Mouse (Mus musculus) MEL-GATA-1-ER (cell line): ENCODE measurements around the gene Zfp217.

Experiments
- DNase-seq: peaks from one replicate; pipeline ENCODE4 v3.0.0-alpha.2; 2012; ENCODE audit warnings: low read depth; ENCODE audit errors: extremely low read depth

Zfp217 gene

DNA sequence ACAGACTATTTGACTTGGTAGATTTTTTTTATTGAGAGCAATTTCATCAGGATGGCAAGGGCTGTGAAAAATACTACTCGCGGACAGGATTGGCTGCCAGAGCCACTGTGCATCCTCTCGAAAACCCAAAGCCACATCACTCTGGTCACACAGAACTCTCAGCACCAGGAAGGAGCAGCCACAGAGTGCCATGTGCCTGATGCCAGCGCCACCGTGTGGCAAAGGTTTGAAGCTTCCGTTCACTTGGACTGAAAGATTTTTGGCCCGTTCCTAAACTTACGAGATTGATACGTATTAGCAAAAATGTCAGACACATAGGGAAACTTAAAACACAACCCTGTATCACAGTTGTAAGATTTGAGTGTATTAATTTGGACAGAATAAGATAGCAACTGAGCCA lies 44.1 kb downstream of the Zfp217 start:
- DNase-seq: no peak

DNA sequence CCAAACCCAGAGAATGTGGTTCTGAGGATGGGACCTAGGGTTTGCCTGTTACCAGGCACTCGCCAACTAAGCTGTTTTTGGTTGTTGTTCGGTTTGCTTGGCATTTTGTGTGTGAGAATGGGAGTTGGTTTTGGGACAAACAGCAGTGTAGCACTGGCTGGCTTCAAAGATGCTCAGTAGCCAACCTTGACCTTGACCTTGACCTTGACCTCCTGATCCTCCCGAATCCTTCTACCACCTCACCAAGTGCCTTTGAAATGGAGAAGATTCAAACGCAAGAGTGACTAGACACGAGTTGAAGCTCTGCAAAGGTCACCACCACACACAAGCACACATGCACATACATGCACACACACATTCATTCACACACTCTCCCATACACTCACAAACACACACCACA lies 44.6 kb downstream of the Zfp217 start:
- no peak for DNase-seq

DNA sequence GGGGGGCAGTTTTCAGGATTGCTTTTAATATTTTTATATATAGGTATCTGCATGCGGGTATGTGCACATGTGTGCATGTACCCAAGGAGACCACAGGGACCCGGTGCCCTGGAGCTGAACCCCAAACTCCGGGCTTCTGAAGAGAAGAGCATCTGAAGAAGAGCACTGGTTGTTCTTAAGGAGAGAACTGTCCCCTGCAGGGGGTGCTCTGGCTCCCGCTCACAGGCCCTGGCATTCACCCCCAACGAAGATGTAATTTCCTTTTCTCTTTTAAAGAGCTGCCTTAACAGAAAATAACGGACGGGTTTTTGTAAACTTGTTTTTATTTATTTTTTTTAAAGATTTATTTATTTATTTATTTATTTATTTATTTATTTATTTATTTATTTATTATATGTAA lies 46.0 kb downstream of the Zfp217 start:
- DNase-seq: no peak

DNA sequence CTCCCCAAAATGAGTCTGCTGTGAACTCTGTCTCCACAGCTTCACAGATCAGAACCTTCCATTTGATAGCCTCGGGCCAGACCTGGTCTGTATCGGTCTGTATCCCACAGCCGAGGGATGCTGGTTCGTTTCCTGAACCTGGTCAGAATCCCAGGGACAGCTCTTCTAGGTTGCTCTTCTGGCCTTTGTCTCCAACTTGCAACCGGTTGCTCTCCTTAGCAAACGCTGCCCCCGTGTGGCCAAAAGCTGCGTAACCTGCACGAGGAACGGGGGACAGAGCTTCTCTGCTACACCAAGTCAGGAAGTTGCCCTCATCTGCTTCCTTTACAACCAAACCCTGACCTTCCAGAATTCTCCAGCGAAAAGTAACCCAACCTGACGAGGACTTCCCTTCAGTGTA lies 46.8 kb downstream of the Zfp217 start:
- peak; percentile 66 for DNase-seq

DNA sequence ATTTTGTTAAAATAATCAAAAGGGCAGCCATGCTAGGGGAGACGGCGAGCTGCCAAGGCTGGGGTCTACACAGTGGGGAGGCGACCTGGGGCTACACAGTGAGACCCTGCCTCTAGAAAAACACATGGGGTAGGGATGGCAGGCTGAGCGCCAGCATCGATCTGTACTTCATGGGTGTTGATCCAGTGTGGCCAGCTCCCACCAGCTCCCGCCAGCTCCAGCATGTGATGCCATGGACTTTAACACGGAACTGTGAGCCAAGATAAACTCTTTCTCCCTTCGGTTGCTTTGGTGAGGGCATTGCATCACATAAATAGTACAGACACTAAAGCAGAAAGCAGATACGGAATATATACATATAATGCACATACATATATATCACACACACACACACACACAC lies 53.0 kb downstream of the Zfp217 start:
- no peak for DNase-seq

DNA sequence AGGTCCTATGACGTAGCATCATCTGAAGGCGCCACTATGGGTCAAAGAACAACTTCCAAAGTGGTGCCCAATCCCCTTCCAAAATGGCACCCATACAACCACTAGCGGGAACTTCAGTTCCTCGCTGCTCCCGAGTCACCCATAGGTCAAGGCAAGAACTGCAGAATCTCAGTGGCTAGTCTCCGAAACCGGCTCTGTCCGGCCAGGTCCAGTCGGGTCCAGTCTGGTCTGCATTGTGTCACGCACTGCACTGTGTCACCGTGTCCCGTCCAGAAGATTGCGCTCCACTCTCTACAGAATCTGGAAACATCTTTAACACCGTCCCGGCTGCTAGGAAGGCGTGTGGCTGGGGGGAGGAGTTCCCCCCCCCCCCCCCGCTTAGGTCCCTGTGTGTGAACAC lies 53.7 kb downstream of the Zfp217 start:
- DNase-seq: no peak

DNA sequence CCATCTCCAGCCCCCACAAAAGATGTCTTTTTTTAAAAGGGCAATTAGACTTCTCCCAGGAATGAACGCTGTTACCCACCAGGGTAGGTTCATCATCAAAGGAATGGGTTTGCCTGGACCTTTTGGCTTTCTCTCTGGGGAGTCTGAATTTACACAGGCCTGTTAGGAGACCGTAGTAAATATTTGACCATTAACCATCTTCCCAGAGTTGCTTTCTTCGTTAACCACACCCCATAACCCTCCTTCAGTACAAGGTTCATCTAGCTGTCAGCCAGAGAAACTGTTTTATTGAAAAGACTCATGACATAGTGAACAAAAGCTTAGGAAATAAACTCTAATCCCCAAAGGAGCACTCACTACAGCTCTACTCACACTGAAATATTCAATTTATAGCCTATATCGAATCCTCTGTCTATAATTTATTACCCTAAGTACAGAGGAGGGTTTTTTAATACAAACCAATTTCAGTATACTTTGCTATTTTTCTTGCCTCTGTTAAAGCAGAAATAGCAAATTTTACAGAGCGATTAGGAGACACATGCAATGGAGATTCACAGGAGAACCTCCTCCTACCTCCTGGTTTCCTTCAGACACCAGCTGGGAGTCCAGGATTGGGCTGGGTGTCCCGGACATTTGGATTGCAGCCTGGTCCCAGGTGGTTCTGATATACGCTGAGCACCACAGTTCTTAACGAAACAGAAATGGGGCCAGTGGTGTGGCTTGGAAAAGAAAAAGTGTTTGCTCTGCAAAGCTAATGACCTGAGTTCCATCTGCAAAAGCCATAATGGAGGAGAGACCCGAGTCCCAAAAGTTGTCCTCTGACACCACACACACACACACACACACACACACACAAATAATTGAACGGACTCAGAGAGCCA lies 56.1 kb downstream of the Zfp217 start:
- no peak for DNase-seq

DNA sequence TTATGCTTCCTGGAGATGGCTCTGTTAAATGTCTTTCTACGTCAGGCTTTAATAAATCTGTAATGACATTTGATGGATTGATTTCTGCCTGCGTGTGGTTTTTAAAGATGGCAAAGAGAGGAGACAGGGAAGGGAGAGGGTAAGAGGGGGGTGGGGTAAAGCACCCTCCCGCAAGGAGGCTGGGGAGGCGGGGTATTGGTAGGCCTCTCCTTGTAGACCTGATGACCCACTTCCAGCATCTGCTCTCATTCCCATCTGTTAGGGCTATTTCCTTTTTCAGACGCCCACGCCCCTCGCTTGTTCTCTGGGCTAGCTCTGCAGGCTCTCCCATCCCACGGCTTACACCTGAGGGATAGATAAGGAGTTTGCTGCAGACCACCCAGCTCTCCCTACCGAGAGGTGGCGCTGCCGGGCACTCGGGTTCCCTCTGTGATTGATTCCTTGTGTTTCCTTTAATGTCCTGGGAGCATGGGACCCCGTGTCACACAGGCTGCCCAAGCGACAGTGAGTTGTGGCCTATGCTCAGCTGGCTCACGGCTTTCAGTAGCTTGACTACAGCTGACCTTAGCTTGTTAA lies 69.4 kb downstream of the Zfp217 start:
- no peak for DNase-seq

DNA sequence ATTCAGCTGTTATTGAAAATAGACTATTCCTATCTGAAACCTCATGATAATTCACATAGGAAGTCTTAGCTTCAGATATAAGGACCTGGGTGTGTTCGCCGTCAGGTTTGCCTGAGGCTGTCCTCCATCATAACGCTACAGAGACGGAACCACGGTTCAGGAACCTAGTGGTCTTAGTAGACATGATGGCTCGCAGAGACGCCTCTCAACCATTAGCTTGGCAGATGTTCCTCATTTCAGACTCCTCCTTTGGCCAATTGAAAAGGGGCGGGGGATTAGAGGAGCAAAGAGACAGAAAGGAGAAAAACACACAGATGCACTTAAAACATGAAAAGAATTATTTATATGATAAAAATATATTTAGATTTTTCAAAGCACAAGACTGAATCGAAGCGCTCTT lies 69.9 kb downstream of the Zfp217 start:
- no peak for DNase-seq

DNA sequence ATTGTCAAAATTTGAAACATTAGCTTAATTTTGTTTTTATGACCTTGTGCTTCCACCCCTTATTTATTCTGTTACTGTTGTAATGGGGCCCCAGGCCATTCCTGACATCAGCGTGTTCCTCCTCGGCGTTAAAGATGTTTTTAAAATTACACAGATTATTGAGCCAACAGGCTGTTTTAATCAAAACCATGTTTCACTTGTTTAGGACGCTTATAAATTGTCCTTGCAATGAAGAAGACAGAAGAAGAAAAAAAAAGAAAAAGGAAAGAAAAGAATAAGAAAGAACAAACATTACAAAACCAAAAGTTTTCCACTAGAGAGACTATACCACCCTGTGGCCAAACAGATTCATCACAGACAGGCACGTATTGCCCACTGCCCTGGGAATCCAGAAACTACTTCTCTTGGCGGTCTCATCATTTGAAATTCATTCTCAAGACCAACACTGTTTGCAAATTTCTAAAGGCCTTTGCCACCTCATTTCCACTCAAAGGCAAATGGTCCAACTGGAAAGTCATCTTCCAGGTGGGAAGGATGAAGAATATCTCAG lies 70.9 kb downstream of the Zfp217 start:
- DNase-seq: no peak

DNA sequence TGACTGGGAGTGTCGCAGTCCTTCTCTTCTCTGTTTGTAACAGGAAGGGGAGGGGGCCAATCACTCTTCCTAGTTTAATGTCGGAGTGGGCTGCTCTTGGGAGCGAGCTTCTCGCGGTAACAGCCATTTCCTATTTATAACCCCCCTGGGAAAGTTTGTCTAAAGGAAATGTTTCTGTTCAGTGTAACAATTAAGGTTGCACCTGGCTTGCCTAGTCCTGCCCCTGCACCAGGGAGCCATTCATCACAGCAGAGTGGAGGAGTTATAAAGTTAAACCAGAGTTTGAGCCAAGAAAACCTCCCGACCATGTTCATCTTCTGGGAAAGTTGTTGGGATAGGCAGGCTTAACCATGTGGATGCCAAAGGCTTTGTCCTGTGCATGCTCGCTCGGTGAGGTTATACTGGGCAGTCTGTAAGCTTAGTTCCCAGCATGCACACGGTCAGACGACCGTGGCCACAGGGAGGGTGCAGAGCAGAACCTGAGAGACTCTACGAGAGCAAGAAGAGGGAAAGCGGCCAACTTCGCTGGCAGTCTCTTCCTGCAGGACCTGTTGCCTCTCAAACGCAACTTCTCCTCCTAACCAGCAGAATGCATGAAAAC lies 77.2 kb downstream of the Zfp217 start:
- no peak for DNase-seq

DNA sequence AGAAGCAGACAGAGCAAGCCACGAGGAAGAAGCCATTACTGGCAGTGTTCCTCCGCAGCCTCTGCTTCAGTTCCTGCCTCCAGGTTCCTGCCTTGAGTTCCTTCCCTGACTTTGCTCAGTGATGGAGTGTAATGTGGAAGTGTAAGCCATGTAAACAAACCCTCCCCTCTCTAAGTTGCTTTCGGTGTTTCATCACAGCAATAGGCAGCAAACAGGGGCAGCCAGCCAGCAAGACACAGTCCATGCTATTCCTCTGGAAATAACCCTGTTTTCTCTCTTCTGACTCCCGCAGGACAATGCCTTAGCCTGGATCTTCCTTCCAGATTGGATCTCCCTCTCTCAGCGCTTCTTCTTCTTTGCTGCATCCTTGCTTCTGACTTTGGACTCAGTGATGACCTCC lies 77.9 kb downstream of the Zfp217 start:
- no peak for DNase-seq

DNA sequence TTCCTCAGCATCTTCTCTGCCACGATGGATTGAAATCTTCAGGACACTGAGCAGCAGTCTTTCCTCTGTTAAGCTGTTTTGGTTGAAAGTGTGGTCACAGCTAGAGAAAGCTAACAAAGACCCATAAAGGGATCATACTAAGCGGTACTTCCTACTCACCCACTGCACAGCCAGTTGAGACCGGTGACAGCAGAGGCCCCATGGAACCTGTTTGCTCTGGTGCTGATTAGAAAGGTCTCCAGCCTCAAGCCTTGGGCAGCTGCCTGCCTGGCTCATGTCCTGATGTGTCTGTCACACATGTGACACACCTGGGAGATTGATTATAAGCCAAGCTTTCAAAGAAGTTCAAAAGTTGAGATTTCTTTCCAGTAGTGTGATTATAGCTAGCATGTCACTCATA lies 85.5 kb downstream of the Zfp217 start:
- no peak for DNase-seq

DNA sequence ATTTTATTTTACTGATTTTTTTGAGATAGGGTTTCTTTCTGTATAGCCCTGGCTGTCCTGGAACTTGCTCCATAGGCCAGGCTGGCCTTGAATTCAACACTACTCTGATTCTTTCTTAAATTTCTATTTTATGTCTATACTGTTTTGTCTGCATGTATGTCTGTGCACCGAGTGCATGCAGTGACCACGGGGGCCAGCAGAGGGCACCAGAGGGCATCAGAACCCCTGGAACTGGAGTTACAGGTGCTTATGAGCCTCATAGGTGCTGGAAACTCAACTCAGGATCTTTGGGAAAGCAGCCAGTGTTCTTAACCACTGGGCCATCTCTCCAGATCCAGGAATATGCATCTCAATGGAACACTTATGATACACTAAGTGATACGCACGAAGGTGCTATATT lies 87.8 kb downstream of the Zfp217 start:
- peak; percentile 12 for DNase-seq

DNA sequence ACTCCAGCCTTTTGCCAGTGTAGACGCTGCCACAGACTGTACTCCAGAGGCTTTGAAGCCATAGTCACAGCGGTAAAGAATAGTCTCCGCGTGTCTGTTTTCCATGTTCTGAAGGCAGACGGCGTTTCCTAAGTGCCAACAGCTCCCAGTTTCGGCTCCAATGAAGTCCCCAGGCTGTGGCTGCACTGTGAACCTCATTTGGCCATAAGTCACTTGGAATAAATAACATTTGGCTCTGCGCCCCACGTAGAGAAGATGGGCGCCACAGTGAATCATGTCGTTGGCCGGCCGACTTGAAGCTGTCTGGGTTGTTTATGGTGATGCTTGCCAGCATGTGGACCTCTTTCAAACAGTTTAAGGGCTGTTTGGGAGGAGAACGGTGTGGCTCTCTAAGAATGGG lies 89.1 kb downstream of the Zfp217 start:
- DNase-seq: no peak
